Mouse (Mus musculus) left cerebral cortex, postnatal 10 days (tissue): ENCODE measurements around the gene Oas3. TPM values are rescaled to one million over a fixed set of nuclear protein-coding genes. Genes with fewer than 3 reads are reported as not detected.

Experiments
- DNase-seq, 2 experiments: peaks; one replicate each; pipeline ENCODE4 v3.0.0; 2021 to 2022; ENCODE audit warnings: low spot score in 2 of 2, mixed read lengths in 1 of 2; ENCODE audit errors: extremely low spot score in 1 of 2
- intact Hi-C: fragments of 180-260 bp; cut with DNase I; formaldehyde crosslinking; loops from one replicate; pipeline ENCODE4 v1.15.1; 2025
- total RNA-seq, 2 experiments: library from RNA; stranded (reverse); gene quantifications; 2 replicates each; pipeline ENCODE4 v1.2.3; 2021

Gene Oas3
- total RNA-seq, 2 experiments from 2014 or later, result 0.06 TPM; not detected in 1

- intact Hi-C loops, result loop anchor here (2.0 kb wide), 1 partner anchor 31 kb away; no protein-coding TSS in a partner anchor
- DNase-seq, result peak; percentile 72 to 89
Observed at GRCm38 (mm10) chr5:120711416-120711815, 66.0 kb downstream of the Oas3 start.

- intact Hi-C loops, result loop anchor here (2.0 kb wide), 1 partner anchor 30 kb away; no protein-coding TSS in a partner anchor
- peak in 1 of 2 experiments; percentile 67 for DNase-seq
Observed at GRCm38 (mm10) chr5:120710826-120711248, 66.6 kb downstream of the Oas3 start.

GRCm38 (mm10) chr5:120710161-120710825, 67.2 kb downstream of the Oas3 start:
- intact Hi-C loops, result loop anchor here (2.0 kb wide), 1 partner anchor 29 kb away; no protein-coding TSS in a partner anchor
- peak in 1 of 2 experiments; percentile 77 for DNase-seq

GRCm38 (mm10) chr5:120706976-120707375, 70.5 kb downstream of the Oas3 start:
- DNase-seq, result no peak
- intact Hi-C loops, result no loop called here

DNA sequence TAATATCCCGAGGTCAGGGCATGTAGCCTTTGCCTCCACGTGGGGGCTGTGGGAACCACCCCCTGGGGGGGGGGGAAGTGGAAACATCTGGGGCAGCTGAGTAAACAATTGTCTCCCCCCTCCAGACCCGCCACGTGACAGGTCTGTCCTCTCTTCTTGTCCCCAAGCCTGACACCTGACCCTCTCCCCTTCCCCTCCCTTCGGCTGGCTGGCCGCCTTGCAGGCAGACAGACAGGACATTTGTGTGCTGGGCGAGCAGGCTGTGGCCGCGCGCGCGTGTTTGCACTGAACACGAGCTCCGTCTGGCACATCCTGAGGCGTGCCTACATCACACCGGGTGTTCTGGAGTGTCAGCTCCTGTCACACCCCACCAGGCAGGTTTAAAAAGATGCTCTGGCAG, 70.9 kb downstream of the Oas3 start:
- intact Hi-C loops, result no loop called here
- peak in 1 of 2 experiments; percentile 80 for DNase-seq

DNA sequence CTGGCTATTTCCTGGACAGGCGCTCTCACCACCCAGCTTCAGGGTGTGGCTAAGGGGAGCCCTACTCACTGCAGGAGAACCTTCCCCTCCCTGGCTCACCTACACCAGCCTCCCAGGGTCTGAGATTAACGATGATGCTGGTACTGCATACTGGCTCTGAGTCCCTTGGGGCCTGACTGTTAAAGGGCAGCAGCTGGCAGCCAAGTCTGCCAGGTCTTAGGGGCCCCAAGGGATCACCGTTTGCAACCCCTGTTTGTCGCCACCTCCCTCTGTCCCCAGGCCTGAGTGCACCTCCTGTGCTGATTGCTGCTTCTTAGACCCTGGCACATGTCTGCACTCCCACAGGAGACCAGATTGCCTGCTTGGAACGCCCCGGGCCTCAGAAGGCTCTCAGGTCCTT, 73.0 kb downstream of the Oas3 start:
- no peak for DNase-seq
- intact Hi-C loops, result no loop called here

- intact Hi-C loops, result no loop called here
- DNase-seq, result no peak
Observed at GRCm38 (mm10) chr5:120703660-120704059, 73.8 kb downstream of the Oas3 start.

Other genes starting within 250 kb of the Oas3 start
- gene Tpcn1, start 189.0 kb downstream of the Oas3 start, total RNA-seq, result 10 to 100 TPM; 39.2 to 45.2 TPM
- gene Iqcd, start 188.6 kb downstream of the Oas3 start, total RNA-seq, result under 1 TPM; 0.36 to 0.47 TPM
- 10 to 100 TPM; 29.5 to 31.2 TPM for gene Rita1, start 165.1 kb downstream of the Oas3 start, total RNA-seq
- 10 to 100 TPM; 47.5 to 48.8 TPM for gene Ddx54, start 164.9 kb downstream of the Oas3 start, total RNA-seq
- gene Cfap73, start 143.4 kb downstream of the Oas3 start, total RNA-seq, result 1 to 10 TPM in 1 of 2 experiments, not detected in 1; 1.1 TPM
- gene Rasal1, start 128.8 kb downstream of the Oas3 start, total RNA-seq, result 100 to 1,000 TPM; 107 to 122 TPM
- 10 to 100 TPM; 84.4 to 90.4 TPM for gene Dtx1, start 65.7 kb downstream of the Oas3 start, total RNA-seq
- under 1 TPM in 1 of 2 experiments, not detected in 1; 0.28 TPM for gene Oas2, start 27.8 kb downstream of the Oas3 start, total RNA-seq
- not detected for gene Oas1e, start 17.9 kb upstream of the Oas3 start, total RNA-seq
- gene Oas1c, start 34.9 kb upstream of the Oas3 start, total RNA-seq, result 1 to 10 TPM; 1.1 TPM
- gene Oas1f, start 69.7 kb upstream of the Oas3 start, total RNA-seq, result not detected
- not detected for gene Oas1h, start 83.8 kb upstream of the Oas3 start, total RNA-seq
- gene Oas1g, start 110.0 kb upstream of the Oas3 start, total RNA-seq, result not detected
- under 1 TPM in 1 of 2 experiments, not detected in 1; 0.18 TPM for gene Oas1a, start 129.9 kb upstream of the Oas3 start, total RNA-seq
- not detected for gene Oas1d, start 136.9 kb upstream of the Oas3 start, total RNA-seq
- gene Rph3a, start 232.4 kb upstream of the Oas3 start, total RNA-seq, result 100 to 1,000 TPM; 188 to 210 TPM